Mouse (Mus musculus) forebrain, embryonic 11.5 days (tissue): ENCODE measurements around the gene Cnmd. TPM values are rescaled to one million over a fixed set of nuclear protein-coding genes. Genes with fewer than 3 reads are reported as not detected.
A peak's percentile ranks its signal among the peaks of the same experiment; 100 is the strongest.

ENCODE experiments used
- ATAC-seq: fragments of 200-750 bp; cut with Nextera tagmentation; replicated peaks from 2 replicates; pipeline ENCODE4 v1.8.0; 2017; ENCODE audit warnings: moderate TSS enrichment; ENCODE audit not compliant: low FRiP score
- DNase-seq: peaks from one replicate; pipeline ENCODE4 v3.0.0-alpha.2; 2017; ENCODE audit warnings: low spot score
- H3K27ac ChIP-seq: fragments of 300-500 bp; sonication (generic); 2 replicates; pipeline ENCODE4 v1.5.1; 2014; ENCODE audit warnings: low read depth, low read length
- H3K27me3 ChIP-seq: fragments of 300-500 bp; sonication (generic); 2 replicates; pipeline ENCODE4 v1.6.1; 2014; ENCODE audit warnings: mild to moderate bottlenecking, low read length, mixed read lengths; ENCODE audit not compliant: control insufficient read depth, insufficient read depth
- H3K36me3 ChIP-seq: fragments of 300-500 bp; sonication (generic); 2 replicates; pipeline ENCODE4 v1.6.1; 2014; ENCODE audit warnings: mild to moderate bottlenecking, low read length, moderate library complexity, mixed read lengths; ENCODE audit not compliant: control insufficient read depth, insufficient read depth
- H3K4me1 ChIP-seq: fragments of 300-500 bp; sonication (generic); replicated peaks from 2 replicates; pipeline ENCODE4 v1.6.1; 2014; ENCODE audit warnings: low read length, mixed read lengths; ENCODE audit not compliant: control insufficient read depth, insufficient read depth
- H3K4me2 ChIP-seq: fragments of 300-500 bp; sonication (generic); 2 replicates; pipeline ENCODE4 v1.6.1; 2014; ENCODE audit warnings: low read depth, mild to moderate bottlenecking, low read length, moderate library complexity, mixed read lengths; ENCODE audit not compliant: severe bottlenecking
- H3K4me3 ChIP-seq: fragments of 300-500 bp; sonication (generic); 2 replicates; pipeline ENCODE4 v1.5.1; 2014; ENCODE audit warnings: low read depth, low read length
- H3K9ac ChIP-seq: fragments of 300-500 bp; sonication (generic); 2 replicates; pipeline ENCODE4 v1.6.1; 2014; ENCODE audit warnings: low read length
- H3K9me3 ChIP-seq: fragments of 300-500 bp; sonication (generic); 2 replicates; pipeline ENCODE4 v1.6.1; 2016; ENCODE audit warnings: low read length, mixed read lengths; ENCODE audit not compliant: control insufficient read depth
- WGBS: fragments of 180-500 bp; shearing (Covaris S2); extraction: QIAGEN DNeasy Blood & Tissue Kit; methylation state at CpG from one replicate; pipeline ENCODE4 v1.1.7; 2014; 5-methylcytosine and 5-hydroxymethylcytosine counted together
- polyA plus RNA-seq: library from polyadenylated mRNA; unstranded; fragments of >200 nt; fragmentation: Nextera tagmentation; extraction: Ambion mirVana; gene quantifications from 2 replicates; pipeline ENCODE4 v1.2.1, GENCODE M21; 2014

Gene Cnmd
- polyA plus RNA-seq, 1 experiment from 2014 or later = 3.4 TPM

DNA sequence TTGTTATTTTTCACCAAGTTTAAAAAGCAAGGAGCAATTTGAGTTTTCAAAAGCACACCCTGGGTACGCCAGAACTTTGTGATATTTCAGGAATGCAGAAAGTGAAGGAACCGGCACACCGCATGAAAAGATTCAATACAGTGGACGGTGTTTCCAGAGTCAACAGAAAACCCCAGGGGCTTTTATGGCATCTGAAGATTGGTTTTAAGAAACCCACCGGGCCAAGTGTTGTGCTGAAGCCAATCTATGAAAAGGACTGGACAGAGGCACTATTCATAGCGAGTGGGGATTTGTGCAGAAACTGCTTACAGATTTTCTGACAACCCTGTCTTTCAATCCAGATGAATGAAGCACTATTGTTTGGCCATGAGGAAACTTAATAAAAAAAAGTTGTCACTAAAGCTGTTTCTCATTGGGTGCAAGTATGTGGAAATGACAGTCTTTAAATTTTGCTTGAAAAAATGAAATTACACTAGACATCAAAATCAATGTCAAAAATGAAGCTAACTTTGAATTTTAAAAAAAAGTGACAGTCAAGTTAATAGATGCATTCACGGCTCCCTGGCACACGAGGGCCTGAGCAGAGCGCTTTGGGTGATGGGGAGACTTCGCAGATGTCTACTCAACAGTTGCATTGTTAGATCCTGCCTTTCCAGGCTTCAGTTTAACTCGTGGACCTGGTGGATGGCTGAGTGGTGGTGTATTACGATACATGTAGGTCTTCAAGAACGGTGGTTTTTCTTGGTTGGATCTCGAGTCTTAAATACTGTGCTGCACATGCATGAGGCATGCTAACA, 16.1 kb upstream of the Cnmd start:
- Histone ChIP-seq H3K36me3 (no peaks in the 10 kb centered on the region), H3K9me3 (no peaks in the 10 kb centered on the region), H3K27ac (peak overlapping the region; percentile 38; the same call in 1 of the 2 replicates), H3K9ac (no peak overlapping the region), H3K4me1 (peaks cover 5% of the 10 kb centered on the region; the same call in 1 of the 2 replicates), H3K4me2 (peak overlapping the region; percentile 16; the same call in 1 of the 2 replicates), H3K4me3 (no peak overlapping the region), H3K27me3 (no peaks in the 10 kb centered on the region)
- DNase-seq = no peak
- 0 out of 2 replicates have a peak, but pooled peaks have one; percentile 37 for ATAC-seq
- WGBS = 33% methylated on average over 14 of the region's 14 CpGs

- no peak overlapping the region for H3K9ac ChIP-seq
- H3K9me3 ChIP-seq = no peaks in the 10 kb centered on the region
- ATAC-seq = peak; percentile 57
- H3K4me1 ChIP-seq = peaks cover 5% of the 10 kb centered on the region; the same call in 1 of the 2 replicates
- no peaks in the 10 kb centered on the region for H3K27me3 ChIP-seq
- no peak overlapping the region for H3K4me2 ChIP-seq
- H3K27ac ChIP-seq = no peak overlapping the region
- WGBS = 43% methylated on average over 15 of the region's 15 CpGs
- H3K4me3 ChIP-seq = no peak overlapping the region
- DNase-seq = no peak
- no peaks in the 10 kb centered on the region for H3K36me3 ChIP-seq
Observed at GRCm38 (mm10) chr14:79677108-79677753, 15.3 kb upstream of the Cnmd start.

GRCm38 (mm10) chr14:79673083-79674013, 11.4 kb upstream of the Cnmd start:
- H3K9ac ChIP-seq = no peak overlapping the region
- no peak overlapping the region for H3K4me2 ChIP-seq
- WGBS = 65% methylated on average over 17 of the region's 17 CpGs
- H3K27ac ChIP-seq = no peak overlapping the region; the same call in 1 of the 2 replicates
- H3K4me1 ChIP-seq = peaks cover 5% of the 10 kb centered on the region; the same call in 1 of the 2 replicates
- no peaks in the 10 kb centered on the region for H3K27me3 ChIP-seq
- no peak overlapping the region for H3K4me3 ChIP-seq
- no peak for DNase-seq
- no peaks in the 10 kb centered on the region for H3K36me3 ChIP-seq
- no peaks in the 10 kb centered on the region for H3K9me3 ChIP-seq
- ATAC-seq = peak; percentile 47; the same call in 1 of the 2 replicates

GRCm38 (mm10) chr14:79672567-79672966, 10.6 kb upstream of the Cnmd start:
- no peaks in the 10 kb centered on the region for H3K27me3 ChIP-seq
- H3K4me1 ChIP-seq = peaks cover 2% of the 10 kb centered on the region; the same call in 1 of the 2 replicates
- no peaks in the 10 kb centered on the region for H3K36me3 ChIP-seq
- no peak for ATAC-seq
- no peak overlapping the region for H3K27ac ChIP-seq
- H3K9me3 ChIP-seq = no peaks in the 10 kb centered on the region
- no peak overlapping the region for H3K4me3 ChIP-seq
- no peak overlapping the region for H3K4me2 ChIP-seq
- WGBS = 79% methylated on average over 5 of the region's 5 CpGs
- no peak for DNase-seq
- no peak overlapping the region for H3K9ac ChIP-seq

DNA sequence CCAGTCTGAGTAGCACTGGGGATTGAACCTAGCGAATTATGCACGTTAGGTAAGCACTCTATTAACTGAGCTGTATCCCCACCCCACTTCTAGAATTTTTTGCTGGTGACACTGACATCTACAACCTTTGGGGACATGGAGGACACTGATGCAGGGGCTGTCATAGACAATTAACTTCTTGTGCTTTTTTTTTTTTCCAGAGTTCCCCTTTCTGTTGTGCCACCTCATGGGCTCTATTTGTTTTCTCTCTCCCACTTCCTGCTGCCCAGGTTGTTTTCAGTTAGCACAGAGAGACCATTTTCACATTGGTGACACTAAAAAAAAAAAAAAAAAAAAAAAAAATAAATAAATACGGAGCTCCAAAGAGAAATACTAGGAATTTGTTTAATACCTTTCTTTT, 9.0 kb upstream of the Cnmd start:
- Histone ChIP-seq H3K27me3 (no peaks in the 10 kb centered on the region), H3K27ac (no peak overlapping the region), H3K4me2 (no peak overlapping the region), H3K4me1 (no peaks in the 10 kb centered on the region), H3K4me3 (no peak overlapping the region), H3K9me3 (no peaks in the 10 kb centered on the region), H3K36me3 (no peaks in the 10 kb centered on the region), H3K9ac (no peak overlapping the region)
- WGBS = 83% methylated on average over 3 of the region's 3 CpGs
- no peak for DNase-seq
- ATAC-seq = no peak

GRCm38 (mm10) chr14:79661005-79661917, 709 bp downstream of the Cnmd start:
- no peaks in the 10 kb centered on the region for H3K9me3 ChIP-seq
- no peaks in the 10 kb centered on the region for H3K36me3 ChIP-seq
- no peak overlapping the region for H3K9ac ChIP-seq
- H3K4me3 ChIP-seq = peak overlapping the region; percentile 11; the same call in 1 of the 2 replicates
- H3K27me3 ChIP-seq = peaks cover 2% of the 10 kb centered on the region; the same call in 1 of the 2 replicates
- H3K4me1 ChIP-seq = peaks cover 2% of the 10 kb centered on the region; the same call in 1 of the 2 replicates
- H3K4me2 ChIP-seq = peak overlapping the region; percentile 45
- DNase-seq (peak; percentile 80), ATAC-seq (peak; percentile 82)
- WGBS = 19% methylated on average over 33 of the region's 33 CpGs
- no peak overlapping the region for H3K27ac ChIP-seq

DNA sequence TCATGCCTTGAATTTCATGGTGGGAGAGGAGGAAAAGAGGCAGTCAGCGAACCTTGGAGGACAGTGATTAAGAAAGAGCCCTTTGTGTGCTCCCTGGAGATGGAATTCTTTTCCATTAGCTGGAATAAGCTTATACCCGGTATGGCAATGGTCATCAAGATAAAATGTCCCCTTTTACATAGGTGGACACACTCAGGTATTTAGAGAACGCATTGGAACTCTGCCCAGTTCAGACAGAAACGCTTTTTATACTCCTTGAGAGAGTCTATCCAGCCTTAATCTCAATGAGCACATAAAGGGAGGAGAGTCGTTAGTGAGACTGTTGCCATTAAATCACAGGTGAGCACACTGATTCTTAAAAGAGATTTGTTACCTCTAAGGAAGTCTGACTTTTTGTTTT, 1.5 kb downstream of the Cnmd start:
- no peaks in the 10 kb centered on the region for H3K36me3 ChIP-seq
- DNase-seq (no peak), ATAC-seq (no peak)
- peaks cover 2% of the 10 kb centered on the region; the same call in 1 of the 2 replicates for H3K4me1 ChIP-seq
- no peak overlapping the region for H3K9ac ChIP-seq
- no peak overlapping the region for H3K4me3 ChIP-seq
- no peaks in the 10 kb centered on the region for H3K9me3 ChIP-seq
- no peak overlapping the region for H3K4me2 ChIP-seq
- 45% methylated on average over 5 of the region's 5 CpGs for WGBS
- peaks cover 2% of the 10 kb centered on the region; the same call in 1 of the 2 replicates for H3K27me3 ChIP-seq
- H3K27ac ChIP-seq = no peak overlapping the region
